Mouse (Mus musculus): Measurements from ENCODE around the gene H2-M9. TPM values are rescaled to one million over a fixed set of nuclear protein-coding genes. Genes with fewer than 3 reads are reported as not detected.

H2-M9 gene
- polyA plus RNA-seq (2016; fragmentation: Nextera tagmentation; extraction: Ambion mirVana), result not detected in 2 replicates

- Histone ChIP-seq H3K4me1 (no peaks in the 10 kb centered on the region), H3K4me3 (no peak within 1 kb of the TSS), H3K9me3 (no peaks in the 10 kb centered on the region), H3K27ac (replicated peaks) (no peak within 1 kb of the TSS), H3K36me3 (replicated peaks) (no peaks in the 10 kb centered on the region), H3K27me3 (replicated peaks; ENCODE audit: low read depth, poor library complexity, severe bottlenecking) (no peaks in the 10 kb centered on the region)
- WGBS, result 89% methylated on average over 3 of the region's 3 CpGs
- no peak for DNase-seq (ENCODE audit: low spot score)
Measured at GRCm38 (mm10) chr17:36642566-36642965, at the start of gene H2-M9. Gene H2-M9 (minus strand): TSS chr17:36642666.

GRCm38 (mm10) chr17:36672119-36672518 is 29.7 kb upstream of the H2-M9 start, which contains the start of gene H2-M1:
Gene H2-M1 (minus strand): TSS chr17:36672219.
- Histone ChIP-seq H3K36me3 (replicated peaks) (no peaks in the 10 kb centered on the region), H3K4me3 (no peak within 1 kb of the TSS), H3K27me3 (replicated peaks; ENCODE audit: low read depth, poor library complexity, severe bottlenecking) (no peaks in the 10 kb centered on the region), H3K9me3 (no peaks in the 10 kb centered on the region), H3K27ac (replicated peaks) (no peak within 1 kb of the TSS), H3K4me1 (no peaks in the 10 kb centered on the region)
- DNase-seq (ENCODE audit: low spot score), result no peak
- 80% methylated on average over 3 of the region's 3 CpGs for WGBS

Other genes with a start within 250 kb of the H2-M9 start
- not detected in 2 replicates for gene H2-M10.4, start 180.3 kb downstream of the H2-M9 start, polyA plus RNA-seq (2016; fragmentation: Nextera tagmentation; extraction: Ambion mirVana)
- gene H2-M11, start 95.6 kb downstream of the H2-M9 start, polyA plus RNA-seq (2016; fragmentation: Nextera tagmentation; extraction: Ambion mirVana), result not detected in 2 replicates
- not detected in 2 replicates for gene H2-M1, start 29.6 kb upstream of the H2-M9 start, polyA plus RNA-seq (2016; fragmentation: Nextera tagmentation; extraction: Ambion mirVana)
- gene H2-M10.5, start 130.2 kb upstream of the H2-M9 start, polyA plus RNA-seq (2016; fragmentation: Nextera tagmentation; extraction: Ambion mirVana), result not detected in 2 replicates
- gene H2-M10.6, start 169.5 kb upstream of the H2-M9 start, polyA plus RNA-seq (2016; fragmentation: Nextera tagmentation; extraction: Ambion mirVana), result not detected in 2 replicates
- 42.1 and 45.6 TPM in 2 replicates for gene Trim26, start 194.5 kb upstream of the H2-M9 start, polyA plus RNA-seq (2016; fragmentation: Nextera tagmentation; extraction: Ambion mirVana)
- 0.21 and 0.36 TPM in 2 replicates for gene Trim15, start 224.5 kb upstream of the H2-M9 start, polyA plus RNA-seq (2016; fragmentation: Nextera tagmentation; extraction: Ambion mirVana)
- gene Trim10, start 226.9 kb upstream of the H2-M9 start, polyA plus RNA-seq (2016; fragmentation: Nextera tagmentation; extraction: Ambion mirVana), result 5.8 and 6.0 TPM in 2 replicates
- not detected in 2 replicates for gene Trim40, start 247.5 kb upstream of the H2-M9 start, polyA plus RNA-seq (2016; fragmentation: Nextera tagmentation; extraction: Ambion mirVana)